Mouse (Mus musculus) left cerebral cortex, adult 8-10 months (tissue): ENCODE data around the gene Slc6a16. TPM values are rescaled to one million over a fixed set of nuclear protein-coding genes. Genes with fewer than 3 reads are reported as not detected.

Source experiments
- DNase-seq, 2 experiments: peaks; one replicate each; pipeline ENCODE4 v3.0.0; 2022; ENCODE audit warnings: low spot score in 2 of 2
- total RNA-seq, 4 experiments: library from RNA; stranded (reverse); gene quantifications; 2 replicates each; pipeline ENCODE4 v1.2.4; 2022

Slc6a16 gene
- total RNA-seq, 4 experiments from 2014 or later: 1.6 to 2.6 (median 2.1) TPM

DNA sequence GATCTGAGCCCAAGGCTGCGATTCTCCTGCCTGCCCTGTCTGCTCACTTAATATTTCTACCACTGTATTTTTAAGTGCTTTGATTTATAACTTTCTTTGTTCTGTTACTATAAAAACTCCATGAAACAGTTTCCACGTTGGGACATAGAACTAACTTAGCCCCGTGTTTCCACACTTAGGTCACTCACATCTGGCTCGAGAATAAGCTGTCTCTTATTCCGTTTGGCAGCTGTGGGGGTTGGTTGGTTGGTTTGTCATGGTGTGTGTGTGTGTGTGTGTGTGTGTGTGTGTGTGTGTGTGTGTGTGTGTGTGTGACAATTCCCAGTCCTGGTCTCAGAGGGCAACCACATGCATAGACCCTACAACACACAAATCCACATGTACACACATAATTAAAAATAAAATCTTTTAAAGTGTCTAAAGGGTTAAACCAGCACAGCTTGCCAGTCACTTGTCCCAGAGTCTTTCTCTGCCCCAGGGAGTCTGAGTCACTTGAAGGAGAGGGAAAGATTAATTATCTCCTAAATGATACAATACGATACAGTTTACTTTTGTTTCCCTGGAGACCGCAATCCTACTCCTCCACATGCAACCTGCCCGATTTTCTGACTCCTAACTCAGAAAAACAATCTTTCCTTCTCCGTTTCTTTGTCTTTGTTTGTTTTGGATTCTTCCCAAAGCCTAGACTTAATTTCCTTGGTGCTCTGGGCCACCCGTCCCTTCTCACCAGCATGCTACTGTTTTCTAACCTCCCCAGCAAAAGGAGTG lies 72.0 kb downstream of the Slc6a16 start:
- no peak for DNase-seq

DNA sequence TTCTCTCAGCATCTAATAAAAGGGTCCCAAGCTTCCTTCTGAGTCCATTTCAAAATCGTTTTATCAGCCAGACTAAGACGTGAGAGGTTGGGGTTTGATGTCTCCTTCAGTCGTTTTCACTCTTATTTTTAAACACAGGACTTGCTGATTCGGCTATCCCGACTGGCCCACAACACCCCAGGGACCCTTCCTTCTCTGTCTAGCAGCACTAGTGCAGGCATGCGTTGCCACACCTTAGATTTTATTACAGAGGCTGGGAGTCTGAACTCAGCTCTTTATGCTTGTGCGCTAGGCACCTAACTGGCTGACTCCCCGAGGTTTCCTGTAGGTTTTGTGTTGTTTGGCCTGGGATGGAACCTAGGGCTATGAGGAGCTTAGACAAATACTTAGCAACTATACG lies 72.6 kb downstream of the Slc6a16 start:
- DNase-seq: no peak

DNA sequence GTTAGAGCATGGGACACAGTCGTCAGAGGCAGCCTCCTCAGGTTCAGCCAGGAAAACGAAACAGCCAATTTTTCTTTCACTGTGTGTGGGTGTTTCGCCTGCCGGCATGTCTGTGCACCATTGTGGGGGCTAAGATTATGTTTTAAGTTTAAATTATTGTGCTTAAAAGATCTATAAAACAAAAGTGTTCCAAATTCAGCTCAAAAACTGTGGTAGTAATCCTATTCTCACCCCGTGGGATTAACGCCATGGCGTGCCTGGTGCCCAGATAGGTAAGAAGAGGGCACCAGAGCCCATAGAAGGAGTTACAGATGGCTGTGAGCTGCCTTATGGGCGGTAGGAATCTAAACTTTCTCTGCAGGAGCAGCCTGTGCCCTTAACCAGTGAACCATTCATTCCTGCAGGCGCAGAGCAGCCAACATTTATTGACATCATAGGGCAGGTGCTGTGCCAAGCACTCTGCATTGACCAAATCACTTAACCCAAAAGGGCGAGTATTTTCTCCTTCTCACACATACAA lies 74.4 kb downstream of the Slc6a16 start:
- DNase-seq: no peak

DNA sequence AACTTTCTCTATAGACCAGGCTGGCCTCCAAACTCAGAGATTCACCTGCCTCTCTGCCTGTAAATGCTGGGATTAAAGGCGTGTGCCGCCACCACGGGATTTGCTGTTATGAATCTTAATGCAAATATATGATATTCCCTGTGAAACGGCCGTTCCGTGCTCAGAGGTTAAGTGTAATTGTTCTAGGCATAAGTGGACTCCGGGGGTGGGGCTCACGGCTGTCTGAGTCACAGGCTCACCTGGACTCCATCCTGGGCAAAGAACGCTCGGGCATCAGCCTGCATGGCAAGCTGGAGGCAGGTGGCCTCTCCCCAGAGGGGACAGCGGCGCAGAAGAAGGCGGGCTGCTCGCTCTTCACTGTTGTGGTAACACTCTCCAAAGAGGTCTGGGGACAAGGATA lies 75.7 kb downstream of the Slc6a16 start:
- no peak for DNase-seq

DNA sequence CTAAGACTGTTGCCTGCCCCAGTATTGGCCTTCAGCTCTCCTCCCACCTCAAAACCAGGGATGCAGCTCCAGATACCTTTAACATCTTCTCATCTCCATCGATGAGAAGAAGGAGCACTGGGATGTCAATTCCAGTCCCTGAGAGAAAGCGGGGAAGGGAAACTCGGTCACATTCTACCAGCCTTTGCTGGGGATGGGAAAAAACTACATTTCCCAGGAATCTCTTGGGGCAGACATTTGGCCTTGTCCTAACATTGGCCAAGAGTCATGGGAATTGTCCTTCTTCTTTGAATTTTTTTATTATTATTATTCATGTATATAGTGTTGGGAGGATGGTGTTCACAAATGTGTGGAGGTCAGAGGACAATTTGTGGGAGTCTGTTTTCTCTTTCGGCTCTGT lies 81.4 kb downstream of the Slc6a16 start:
- DNase-seq: no peak

Other genes starting within 250 kb of the Slc6a16 start
- 10 to 100 TPM; 23.6 to 42.1 (median 32.8) TPM for gene Irf3, start 243.4 kb upstream of the Slc6a16 start, total RNA-seq
- 1 to 10 TPM; 2.3 to 5.1 (median 2.8) TPM for gene Bcl2l12, start 242.4 kb upstream of the Slc6a16 start, total RNA-seq
- 100 to 1,000 TPM; 164 to 171 (median 170) TPM for gene Scaf1, start 224.7 kb upstream of the Slc6a16 start, total RNA-seq
- gene Rras, start 223.1 kb upstream of the Slc6a16 start, total RNA-seq: 10 to 100 TPM; 13.7 to 18.8 (median 14.7) TPM
- gene Prr12, start 188.2 kb upstream of the Slc6a16 start, total RNA-seq: 10 to 100 TPM; 68.5 to 73.4 (median 71.5) TPM
- gene Nosip, start 178.7 kb upstream of the Slc6a16 start, total RNA-seq: 10 to 100 TPM; 50.2 to 61.0 (median 57.9) TPM
- gene Prrg2, start 178.4 kb upstream of the Slc6a16 start, total RNA-seq: 10 to 100 TPM in 1 of 4 experiments, 1 to 10 TPM in 3; 6.7 to 11.5 (median 8.2) TPM
- gene Rcn3, start 148.9 kb upstream of the Slc6a16 start, total RNA-seq: 1 to 10 TPM; 5.7 to 8.3 (median 5.9) TPM
- gene Fcgrt, start 137.2 kb upstream of the Slc6a16 start, total RNA-seq: 10 to 100 TPM; 18.6 to 21.9 (median 19.9) TPM
- 100 to 1,000 TPM; 467 to 554 (median 521) TPM for gene Rps11, start 116.6 kb upstream of the Slc6a16 start, total RNA-seq
- 100 to 1,000 TPM; 804 to 903 (median 864) TPM for gene Rpl13a, start 112.3 kb upstream of the Slc6a16 start, total RNA-seq
- gene Gm45713, start 104.9 kb upstream of the Slc6a16 start, total RNA-seq: not detected
- 1 to 10 TPM; 6.5 to 8.2 (median 7.5) TPM for gene Flt3l, start 104.7 kb upstream of the Slc6a16 start, total RNA-seq
- 10 to 100 TPM; 41.4 to 49.3 (median 45.2) TPM for gene Pih1d1, start 86.8 kb upstream of the Slc6a16 start, total RNA-seq
- 10 to 100 TPM; 17.9 to 20.9 (median 19.8) TPM for gene Aldh16a1, start 86.5 kb upstream of the Slc6a16 start, total RNA-seq
- gene Slc17a7, start 77.1 kb upstream of the Slc6a16 start, total RNA-seq: 1,000 to 10,000 TPM; 1,001 to 1,087 (median 1,026) TPM
- under 1 TPM in 1 of 4 experiments, not detected in 3; 0.34 TPM for gene Gfy, start 61.5 kb upstream of the Slc6a16 start, total RNA-seq
- gene Pth2, start 60.1 kb upstream of the Slc6a16 start, total RNA-seq: under 1 TPM in 1 of 4 experiments, not detected in 3; 0.80 TPM
- gene Ccdc155, start 36.2 kb upstream of the Slc6a16 start, total RNA-seq: 1 to 10 TPM; 4.3 to 6.4 (median 5.4) TPM
- 10 to 100 TPM; 23.1 to 31.5 (median 26.8) TPM for gene Dkkl1, start 28.9 kb upstream of the Slc6a16 start, total RNA-seq
- 1 to 10 TPM; 2.0 to 5.1 (median 3.0) TPM for gene Tead2, start 25.3 kb upstream of the Slc6a16 start, total RNA-seq
- 10 to 100 TPM in 2 of 4 experiments, 1 to 10 TPM in 2; 5.0 to 18.9 (median 11.9) TPM for gene Cd37, start 2.0 kb upstream of the Slc6a16 start, total RNA-seq
- gene Slc6a21, start 36.4 kb downstream of the Slc6a16 start, total RNA-seq: under 1 TPM in 3 of 4 experiments, not detected in 1; 0.19 to 0.55 (median 0.34) TPM
- 10 to 100 TPM; 23.9 to 27.8 (median 25.1) TPM for gene Trpm4, start 92.7 kb downstream of the Slc6a16 start, total RNA-seq
- 1 to 10 TPM in 1 of 4 experiments, under 1 TPM in 3; 0.26 to 1.1 (median 0.78) TPM for gene Hrc, start 94.2 kb downstream of the Slc6a16 start, total RNA-seq
- 100 to 1,000 TPM; 137 to 162 (median 150) TPM for gene Ppfia3, start 125.9 kb downstream of the Slc6a16 start, total RNA-seq
- gene Lin7b, start 129.5 kb downstream of the Slc6a16 start, total RNA-seq: 100 to 1,000 TPM; 139 to 172 (median 159) TPM
- 100 to 1,000 TPM; 295 to 398 (median 356) TPM for gene Snrnp70, start 154.7 kb downstream of the Slc6a16 start, total RNA-seq
- under 1 TPM in 1 of 4 experiments, not detected in 3; 0.14 TPM for gene Kcna7, start 164.6 kb downstream of the Slc6a16 start, total RNA-seq
- gene Ntf5, start 172.6 kb downstream of the Slc6a16 start, total RNA-seq: under 1 TPM in 2 of 4 experiments, not detected in 2; 0.36 to 0.39 TPM
- gene Lhb, start 179.7 kb downstream of the Slc6a16 start, total RNA-seq: not detected
- 10 to 100 TPM; 14.7 to 16.4 (median 15.1) TPM for gene Gys1, start 193.8 kb downstream of the Slc6a16 start, total RNA-seq
- 10 to 100 TPM; 30.0 to 37.5 (median 32.0) TPM for gene Ruvbl2, start 197.0 kb downstream of the Slc6a16 start, total RNA-seq
- gene Ftl1, start 218.8 kb downstream of the Slc6a16 start, total RNA-seq: 100 to 1,000 TPM; 206 to 283 (median 229) TPM
- 10 to 100 TPM; 57.8 to 78.7 (median 67.0) TPM for gene Bax, start 225.8 kb downstream of the Slc6a16 start, total RNA-seq
- gene Tulp2, start 240.8 kb downstream of the Slc6a16 start, total RNA-seq: not detected
- gene Gm45808, start 245.7 kb downstream of the Slc6a16 start, total RNA-seq: 1 to 10 TPM in 3 of 4 experiments, not detected in 1; 1.9 to 3.2 (median 2.9) TPM
- 1 to 10 TPM; 5.9 to 7.0 (median 6.3) TPM for gene Dhdh, start 247.7 kb downstream of the Slc6a16 start, total RNA-seq